Mouse (Mus musculus): Measurements from ENCODE around the gene Il1rapl1. TPM values are rescaled to one million over a fixed set of nuclear protein-coding genes. Genes with fewer than 3 reads are reported as not detected.
A peak's percentile ranks its signal among the peaks of the same experiment; 100 is the strongest.
"Not testable (repeated sequence)": the region's sequence is repeated elsewhere in the genome, so short reads cannot be mapped to it uniquely, and the experiment has no call there.

The Il1rapl1 gene
- total and polyA plus RNA-seq, 3 experiments = 0.03 to 0.07 TPM; not detected in 1

- TF ChIP-seq POLR2A (IDR thresholded peaks at IDR 0.05; ENCODE audit: insufficient read depth, low read depth, low read length) = no peak
- no peaks in the 10 kb centered on the region for H3K4me1 ChIP-seq (ENCODE audit: control insufficient read depth, insufficient read depth, low read length)
- DNase-seq = no peak
- intact Hi-C loops (cut with DNase I) = no loop called here
- no peak overlapping the region for H3K9ac ChIP-seq (ENCODE audit: low read depth, low read length)
- H3K27me3 ChIP-seq (ENCODE audit: control insufficient read depth, insufficient read depth, low read length) = no peaks in the 10 kb centered on the region
- no peak overlapping the region for H3K4me3 ChIP-seq
- no peak overlapping the region for H3K27ac ChIP-seq
- H3K36me3 ChIP-seq (ENCODE audit: control insufficient read depth, insufficient read depth, low read length) = no peaks in the 10 kb centered on the region
- no peaks in the 10 kb centered on the region for H3K79me2 ChIP-seq (replicated peaks; ENCODE audit: control insufficient read depth, insufficient read depth, low read length)
These were observed 514.5 kb downstream of the Il1rapl1 start for GRCm38 (mm10) chrX:87600914-87601313.

- Histone ChIP-seq H3K79me2 (replicated peaks; ENCODE audit: control insufficient read depth, insufficient read depth, low read length) (no peaks in the 10 kb centered on the region), H3K4me3 (no peak overlapping the region), H3K27me3 (ENCODE audit: control insufficient read depth, insufficient read depth, low read length) (no peaks in the 10 kb centered on the region), H3K36me3 (ENCODE audit: control insufficient read depth, insufficient read depth, low read length) (no peaks in the 10 kb centered on the region), H3K27ac (no peak overlapping the region), H3K9ac (ENCODE audit: low read depth, low read length) (no peak overlapping the region), H3K4me1 (ENCODE audit: control insufficient read depth, insufficient read depth, low read length) (no peaks in the 10 kb centered on the region)
- intact Hi-C loops (cut with DNase I) = no loop called here
- no peak for DNase-seq
- TF ChIP-seq CTCF (IDR thresholded peaks at IDR 0.05) (no peak), POLR2A (IDR thresholded peaks at IDR 0.05; ENCODE audit: insufficient read depth, low read depth, low read length) (no peak), EP300 (IDR thresholded peaks at IDR 0.05; ENCODE audit: insufficient read depth, low read depth, low read length) (no peak)
These were observed 607.4 kb downstream of the Il1rapl1 start for GRCm38 (mm10) chrX:87507997-87508396.

- WGBS = 81% methylated on average over 5 of the region's 5 CpGs
- Histone ChIP-seq H3K27ac (no peak overlapping the region), H3K79me2 (replicated peaks; ENCODE audit: control insufficient read depth, insufficient read depth, low read length) (no peaks in the 10 kb centered on the region), H3K4me3 (no peak overlapping the region), H3K36me3 (ENCODE audit: control insufficient read depth, insufficient read depth, low read length) (no peaks in the 10 kb centered on the region), H3K27me3 (ENCODE audit: control insufficient read depth, insufficient read depth, low read length) (no peaks in the 10 kb centered on the region), H3K4me1 (ENCODE audit: control insufficient read depth, insufficient read depth, low read length) (no peaks in the 10 kb centered on the region), H3K9ac (ENCODE audit: low read depth, low read length) (no peak overlapping the region)
- intact Hi-C loops (cut with DNase I) = no loop called here
- DNase-seq = no peak
- TF ChIP-seq POLR2A (IDR thresholded peaks at IDR 0.05; ENCODE audit: insufficient read depth, low read depth, low read length) (no peak), EP300 (IDR thresholded peaks at IDR 0.05; ENCODE audit: insufficient read depth, low read depth, low read length) (no peak)
These were observed 612.8 kb downstream of the Il1rapl1 start for GRCm38 (mm10) chrX:87502604-87503003.

- DNase-seq = no peak
- 52% methylated on average over 1 of the region's 1 CpGs for WGBS
- Histone ChIP-seq H3K4me3 (no peak overlapping the region), H3K4me1 (ENCODE audit: control insufficient read depth, insufficient read depth, low read length) (no peaks in the 10 kb centered on the region), H3K79me2 (replicated peaks; ENCODE audit: control insufficient read depth, insufficient read depth, low read length) (no peaks in the 10 kb centered on the region), H3K36me3 (ENCODE audit: control insufficient read depth, insufficient read depth, low read length) (no peaks in the 10 kb centered on the region), H3K9ac (ENCODE audit: low read depth, low read length) (no peak overlapping the region), H3K27ac (no peak overlapping the region), H3K27me3 (ENCODE audit: control insufficient read depth, insufficient read depth, low read length) (no peaks in the 10 kb centered on the region)
- intact Hi-C loops (cut with DNase I) = no loop called here
- TF ChIP-seq POLR2A (IDR thresholded peaks at IDR 0.05; ENCODE audit: insufficient read depth, low read depth, low read length) = no peak
- TF ChIP-seq EP300 (IDR thresholded peaks at IDR 0.05; ENCODE audit: insufficient read depth, low read depth, low read length) = no peak
- TF ChIP-seq CTCF (IDR thresholded peaks at IDR 0.05) = no peak
These were observed 632.0 kb downstream of the Il1rapl1 start for GRCm38 (mm10) chrX:87483416-87483815.

DNA sequence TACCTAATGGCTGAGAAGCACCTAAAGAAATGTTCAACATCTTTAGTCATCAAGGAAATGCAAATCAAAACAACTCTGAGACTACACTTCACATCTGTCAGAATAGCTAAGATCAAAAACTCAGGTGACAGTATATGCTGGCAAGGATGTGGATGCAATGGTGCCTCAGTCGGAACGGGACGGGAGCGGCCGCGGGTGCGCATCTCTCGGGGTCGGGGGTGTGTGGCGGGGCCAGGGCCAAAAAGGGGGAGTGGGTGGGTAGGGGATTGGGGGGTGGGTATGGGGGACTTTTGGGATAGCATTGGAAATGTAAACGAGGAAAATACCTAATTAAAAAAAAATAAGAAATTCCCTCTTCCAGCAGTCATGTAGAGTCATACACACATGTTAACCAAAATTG lies 877.3 kb downstream of the Il1rapl1 start:
- not testable (repeated sequence) for H3K36me3 ChIP-seq (ENCODE audit: control insufficient read depth, insufficient read depth, low read length)

GRCm38 (mm10) chrX:87225280-87225679 lies 890.2 kb downstream of the Il1rapl1 start:
- no peak overlapping the region for H3K9ac ChIP-seq (ENCODE audit: low read depth, low read length)
- no peaks in the 10 kb centered on the region for H3K4me1 ChIP-seq (ENCODE audit: control insufficient read depth, insufficient read depth, low read length)
- H3K79me2 ChIP-seq (replicated peaks; ENCODE audit: control insufficient read depth, insufficient read depth, low read length) = no peaks in the 10 kb centered on the region
- H3K27ac ChIP-seq = no peak overlapping the region
- H3K36me3 ChIP-seq (ENCODE audit: control insufficient read depth, insufficient read depth, low read length) = no peaks in the 10 kb centered on the region
- TF ChIP-seq CTCF (IDR thresholded peaks at IDR 0.05) = no peak
- TF ChIP-seq EP300 (IDR thresholded peaks at IDR 0.05; ENCODE audit: insufficient read depth, low read depth, low read length) = no peak
- no peak for TF ChIP-seq POLR2A (IDR thresholded peaks at IDR 0.05; ENCODE audit: insufficient read depth, low read depth, low read length)
- intact Hi-C loops (cut with DNase I) = no loop called here
- no peak for DNase-seq
- no peak overlapping the region for H3K4me3 ChIP-seq
- H3K27me3 ChIP-seq (ENCODE audit: control insufficient read depth, insufficient read depth, low read length) = no peaks in the 10 kb centered on the region

More for the DNA sequence above, 877.3 kb downstream of the Il1rapl1 start:
- H3K4me1 ChIP-seq (ENCODE audit: control insufficient read depth, insufficient read depth, low read length); H3K9ac ChIP-seq (ENCODE audit: low read depth, low read length); H3K79me2 ChIP-seq (replicated peaks; ENCODE audit: control insufficient read depth, insufficient read depth, low read length); H3K27ac ChIP-seq; H3K27me3 ChIP-seq (ENCODE audit: control insufficient read depth, insufficient read depth, low read length); H3K4me3 ChIP-seq; intact Hi-C loops (cut with DNase I): not testable (repeated sequence)
- WGBS = 46% methylated on average over 11 of the region's 11 CpGs
- peak; percentile 64 to 82 for DNase-seq

DNA sequence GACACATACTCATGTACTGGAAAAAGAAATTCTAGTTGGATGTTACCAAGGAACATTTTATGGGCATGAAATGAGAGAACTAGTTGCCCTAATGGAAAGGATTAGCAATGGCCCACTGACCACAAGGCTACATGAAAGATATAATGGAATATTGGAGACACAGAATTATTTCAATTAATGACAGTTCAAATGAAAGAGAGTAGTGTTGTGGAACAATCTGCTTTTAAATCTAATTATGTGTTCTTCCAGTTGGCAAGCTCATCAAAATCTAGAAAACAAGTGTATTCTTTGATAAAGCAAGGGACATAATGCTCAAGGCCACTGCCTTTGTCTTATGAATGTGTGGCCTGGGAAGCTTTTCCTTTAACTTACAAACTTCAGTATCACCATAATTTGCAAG lies 1113.1 kb downstream of the Il1rapl1 start:
- Histone ChIP-seq H3K27ac (no peak overlapping the region), H3K9ac (ENCODE audit: low read depth, low read length) (no peak overlapping the region), H3K4me1 (ENCODE audit: control insufficient read depth, insufficient read depth, low read length) (no peaks in the 10 kb centered on the region), H3K4me3 (no peak overlapping the region), H3K36me3 (ENCODE audit: control insufficient read depth, insufficient read depth, low read length) (no peaks in the 10 kb centered on the region), H3K27me3 (ENCODE audit: control insufficient read depth, insufficient read depth, low read length) (no peaks in the 10 kb centered on the region), H3K79me2 (replicated peaks; ENCODE audit: control insufficient read depth, insufficient read depth, low read length) (no peaks in the 10 kb centered on the region)
- intact Hi-C loops (cut with DNase I) = no loop called here
- TF ChIP-seq POLR2A (IDR thresholded peaks at IDR 0.05; ENCODE audit: insufficient read depth, low read depth, low read length) = no peak
- DNase-seq = no peak
